Mouse (Mus musculus): ENCODE results near the gene Brca2.

DNA sequence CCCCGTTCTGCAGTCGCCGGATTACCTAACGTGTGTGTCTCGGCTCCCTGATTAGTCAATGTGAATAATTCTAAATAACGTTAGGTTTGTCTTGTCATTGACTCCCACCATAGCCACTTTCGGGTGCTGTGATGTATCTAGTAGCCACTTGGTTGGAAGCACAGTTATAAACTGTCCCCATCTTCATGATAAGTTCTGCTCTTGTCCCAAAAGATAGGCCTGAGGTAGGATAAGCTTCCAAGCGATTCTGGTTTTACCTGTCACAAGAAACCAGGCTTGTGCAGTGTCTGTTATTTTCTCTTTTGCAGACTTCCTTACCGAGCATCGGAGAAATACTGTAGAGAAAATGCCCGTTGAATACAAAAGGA lies 421 bp downstream of the Brca2 start:
- TF ChIP-seq CTCF (conservative IDR thresholded peaks at IDR 0.05; ENCODE audit: low read length) (no peak), NANOG (IDR thresholded peaks at IDR 0.05; ENCODE audit: borderline replicate concordance, low read length) (no peak), POU5F1 (IDR thresholded peaks at IDR 0.05; ENCODE audit: borderline replicate concordance, low read length) (no peak)
